Mouse (Mus musculus) intestine, embryonic 16.5 days (tissue): ENCODE data around the gene C1qb. TPM values are rescaled to one million over a fixed set of nuclear protein-coding genes. Genes with fewer than 3 reads are reported as not detected.

Source experiments
- ATAC-seq: fragments of 200-750 bp; cut with Nextera tagmentation; 2 replicates; pipeline ENCODE4 v1.8.0; 2017; ENCODE audit warnings: moderate TSS enrichment, moderate library complexity
- H3K27ac ChIP-seq: fragments of 300-500 bp; sonication (generic); 2 replicates; pipeline ENCODE4 v1.5.1; 2014; ENCODE audit warnings: mild to moderate bottlenecking, low read length
- H3K27me3 ChIP-seq: fragments of 300-500 bp; sonication (generic); replicated peaks from 2 replicates; pipeline ENCODE4 v1.6.1; 2014; ENCODE audit warnings: low read length, control low read depth, mixed read lengths; ENCODE audit not compliant: control insufficient read depth, insufficient read depth
- H3K36me3 ChIP-seq: fragments of 300-500 bp; sonication (generic); 2 replicates; pipeline ENCODE4 v1.6.1; 2014; ENCODE audit warnings: low read length, control low read depth; ENCODE audit not compliant: control insufficient read depth, insufficient read depth
- H3K4me1 ChIP-seq: fragments of 300-500 bp; sonication (generic); 2 replicates; pipeline ENCODE4 v1.6.1; 2014; ENCODE audit warnings: low read length, control low read depth, mixed read lengths; ENCODE audit not compliant: control insufficient read depth, insufficient read depth
- H3K4me2 ChIP-seq: fragments of 300-500 bp; sonication (generic); 2 replicates; pipeline ENCODE4 v1.6.1; 2014; ENCODE audit warnings: low read depth, low read length, control low read depth
- H3K4me3 ChIP-seq: fragments of 300-500 bp; sonication (generic); 2 replicates; pipeline ENCODE4 v1.5.1; 2014; ENCODE audit warnings: mild to moderate bottlenecking, low read length
- H3K9ac ChIP-seq: fragments of 300-500 bp; sonication (generic); 2 replicates; pipeline ENCODE4 v1.6.1; 2014; ENCODE audit warnings: low read depth, low read length
- H3K9me3 ChIP-seq: fragments of 300-500 bp; sonication (generic); 2 replicates; pipeline ENCODE4 v1.6.1; 2016; ENCODE audit warnings: low read length, control low read depth; ENCODE audit not compliant: control insufficient read depth
- WGBS: fragments of 180-500 bp; shearing (Covaris S2); extraction: QIAGEN DNeasy Blood & Tissue Kit; methylation state at CpG from one replicate; pipeline ENCODE4 v1.1.7; 2014; 5-methylcytosine and 5-hydroxymethylcytosine counted together
- polyA plus RNA-seq: library from polyadenylated mRNA; unstranded; fragments of >200 nt; fragmentation: Nextera tagmentation; extraction: Ambion mirVana; gene quantifications from 2 replicates; pipeline ENCODE4 v1.2.1, GENCODE M21; 2015

C1qb gene
- 76.3 and 77.6 TPM in 2 replicates for polyA plus RNA-seq

GRCm38 (mm10) chr4:136886101-136886500 is at the start of gene C1qb:
Gene C1qb, minus strand, starts transcription at chr4:136886187.
- WGBS, result 72% methylated on average over 7 of the region's 7 CpGs
- Histone ChIP-seq H3K4me3 (no peak within 1 kb of the TSS), H3K4me1 (no peaks in the 10 kb centered on the region), H3K9ac (no peak within 1 kb of the TSS), H3K27me3 (peaks cover 5% of the 10 kb centered on the region; the same call in 1 of the 2 replicates), H3K36me3 (no peaks in the 10 kb centered on the region), H3K27ac (no peak within 1 kb of the TSS), H3K9me3 (no peaks in the 10 kb centered on the region), H3K4me2 (no peak within 1 kb of the TSS)
- no peak for ATAC-seq

DNA sequence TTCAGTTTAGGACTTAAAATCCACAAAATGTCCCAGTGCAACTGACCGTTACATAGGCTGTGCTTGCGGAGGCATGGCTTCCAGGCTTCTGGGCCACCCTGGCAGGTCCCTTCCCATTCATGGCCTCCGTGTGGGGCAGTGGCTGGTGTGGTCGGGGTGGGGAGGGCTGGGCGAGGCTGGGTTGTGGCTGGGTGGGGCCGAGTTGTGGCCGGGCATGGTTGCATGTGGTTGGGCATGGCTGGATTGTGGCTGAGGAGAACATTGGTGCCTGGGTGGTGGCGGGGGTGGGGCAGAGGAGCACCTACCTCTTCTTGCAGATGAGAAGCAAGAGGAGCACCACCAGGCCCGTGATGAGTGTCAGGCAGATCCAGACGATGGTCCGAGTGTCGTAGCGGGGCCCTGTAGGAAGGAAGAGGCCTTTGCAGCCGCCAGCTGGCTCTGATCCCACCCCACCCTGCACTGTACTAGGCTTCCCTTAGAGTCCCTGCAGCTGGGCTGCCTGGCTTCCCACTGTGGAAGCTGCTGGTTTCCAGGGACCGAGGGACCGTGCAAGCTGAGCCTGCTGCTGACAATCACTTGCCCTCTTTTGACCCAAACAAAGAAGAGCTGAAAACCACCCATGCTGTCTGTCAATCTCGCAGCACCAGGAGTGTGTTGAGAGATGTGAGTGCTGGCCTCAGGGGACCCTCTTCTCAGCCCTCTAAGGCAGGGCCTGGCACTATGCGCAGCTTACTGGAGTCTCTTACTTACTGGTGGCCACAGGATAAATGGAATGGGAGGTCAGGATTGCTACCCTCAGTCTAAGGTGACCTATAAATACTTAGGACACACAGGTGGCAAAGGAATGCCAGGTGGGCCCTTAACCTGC is 49.0 kb upstream of the C1qb start:
- H3K27me3 ChIP-seq, result no peaks in the 10 kb centered on the region
- H3K4me2 ChIP-seq, result no peak overlapping the region
- ATAC-seq, result peak; percentile 53; the same call in 1 of the 2 replicates
- H3K36me3 ChIP-seq, result no peaks in the 10 kb centered on the region
- no peaks in the 10 kb centered on the region for H3K4me1 ChIP-seq
- H3K4me3 ChIP-seq, result no peak overlapping the region
- H3K27ac ChIP-seq, result no peak overlapping the region
- H3K9ac ChIP-seq, result no peak overlapping the region
- 55% methylated on average over 18 of the region's 18 CpGs for WGBS
- no peaks in the 10 kb centered on the region for H3K9me3 ChIP-seq

DNA sequence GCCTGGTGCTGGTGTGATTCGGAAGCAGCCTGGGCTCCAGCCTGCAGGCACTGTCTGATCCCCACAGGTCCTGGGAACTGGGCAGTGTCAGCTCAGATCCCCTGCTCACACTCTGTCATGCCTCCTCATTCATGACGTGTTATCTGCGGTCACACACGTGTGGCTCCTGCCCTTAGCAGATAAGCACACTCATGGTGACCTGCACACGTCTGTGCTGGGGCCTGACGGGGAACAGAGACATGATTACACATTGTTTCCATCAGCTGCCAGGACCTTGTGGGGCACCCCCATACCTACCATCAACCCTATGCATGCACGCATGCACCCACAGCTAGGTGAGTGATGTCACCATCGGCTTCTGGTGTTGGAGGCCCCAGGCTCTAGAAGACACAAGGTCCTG is 44.5 kb upstream of the C1qb start:
- H3K4me2 ChIP-seq, result no peak overlapping the region
- H3K4me1 ChIP-seq, result no peaks in the 10 kb centered on the region
- H3K27me3 ChIP-seq, result peaks cover 5% of the 10 kb centered on the region; the same call in 1 of the 2 replicates
- no peak overlapping the region for H3K4me3 ChIP-seq
- H3K9me3 ChIP-seq, result no peaks in the 10 kb centered on the region
- no peak overlapping the region for H3K9ac ChIP-seq
- H3K36me3 ChIP-seq, result no peaks in the 10 kb centered on the region
- 83% methylated on average over 8 of the region's 8 CpGs for WGBS
- no peak overlapping the region for H3K27ac ChIP-seq
- peak; percentile 31; the same call in 1 of the 2 replicates for ATAC-seq

DNA sequence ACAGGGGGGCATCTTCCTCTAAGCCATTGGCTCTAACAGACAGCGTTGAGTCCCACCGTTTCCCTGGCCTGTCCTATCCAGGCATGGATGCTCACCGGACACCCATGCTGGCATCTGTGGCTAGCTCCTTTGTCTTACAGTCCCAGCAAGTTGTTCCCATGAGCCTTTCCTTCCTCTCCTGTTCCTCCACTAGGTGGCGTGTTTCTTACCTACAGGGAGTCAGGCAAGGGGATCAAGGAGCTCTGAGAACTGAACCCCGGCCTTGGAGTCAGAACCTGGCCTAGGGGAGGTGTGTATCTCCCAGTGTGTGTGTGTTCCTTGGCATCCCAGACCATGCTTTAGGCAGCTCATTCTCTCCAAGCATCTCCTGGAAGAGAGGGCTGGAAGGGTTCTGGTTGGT is 42.9 kb upstream of the C1qb start:
- ATAC-seq, result no peak
- no peaks in the 10 kb centered on the region for H3K4me1 ChIP-seq
- H3K27ac ChIP-seq, result no peak overlapping the region
- H3K9me3 ChIP-seq, result no peaks in the 10 kb centered on the region
- no peaks in the 10 kb centered on the region for H3K36me3 ChIP-seq
- no peak overlapping the region for H3K9ac ChIP-seq
- WGBS, result 11% methylated on average over 5 of the region's 5 CpGs
- peaks cover 5% of the 10 kb centered on the region; the same call in 1 of the 2 replicates for H3K27me3 ChIP-seq
- H3K4me2 ChIP-seq, result no peak overlapping the region
- no peak overlapping the region for H3K4me3 ChIP-seq

DNA sequence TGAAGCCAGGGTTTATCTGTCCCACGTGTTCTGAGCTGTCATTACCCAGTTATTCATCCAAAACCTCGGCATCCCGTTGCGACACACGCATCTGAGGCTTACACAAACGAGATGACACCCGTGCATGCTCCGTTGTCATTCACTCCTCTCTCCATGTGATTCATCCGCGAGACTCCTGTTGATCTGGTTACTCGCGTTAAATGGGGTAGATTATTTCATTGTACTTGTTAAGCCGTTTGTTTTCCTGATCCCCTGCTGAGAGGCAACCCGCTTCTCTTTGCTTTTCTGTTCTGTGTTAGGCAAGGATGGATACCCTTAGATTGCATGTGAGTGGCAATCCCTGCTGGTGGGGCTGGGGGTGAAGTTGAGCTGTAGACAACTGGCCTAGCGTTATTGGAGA is 39.8 kb upstream of the C1qb start:
- 25% methylated on average over 15 of the region's 15 CpGs for WGBS
- Histone ChIP-seq H3K9me3 (no peaks in the 10 kb centered on the region), H3K27me3 (peaks cover 5% of the 10 kb centered on the region; the same call in 1 of the 2 replicates), H3K36me3 (no peaks in the 10 kb centered on the region), H3K4me1 (no peaks in the 10 kb centered on the region), H3K9ac (no peak overlapping the region), H3K27ac (no peak overlapping the region), H3K4me2 (no peak overlapping the region), H3K4me3 (no peak overlapping the region)
- no peak for ATAC-seq

DNA sequence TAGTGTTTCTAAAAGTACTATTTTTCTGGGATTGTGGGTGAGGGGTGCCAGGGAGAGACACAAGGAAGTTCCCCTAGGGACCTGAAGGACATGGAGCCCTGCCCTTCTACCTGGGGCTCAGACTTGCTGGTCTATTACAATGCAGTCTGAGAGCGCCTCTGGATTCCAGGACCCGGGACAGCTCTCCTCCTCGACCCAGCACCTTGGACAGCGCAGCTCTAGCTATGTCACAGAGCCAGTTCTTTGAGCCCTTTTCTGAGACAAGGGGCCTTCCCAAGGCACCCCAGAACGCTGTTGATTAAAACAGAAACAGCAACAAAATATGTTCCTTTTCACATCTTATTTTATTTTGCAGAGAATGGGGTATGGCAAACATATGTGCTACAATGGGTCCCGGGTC is 38.5 kb upstream of the C1qb start:
- H3K36me3 ChIP-seq, result no peaks in the 10 kb centered on the region
- H3K9me3 ChIP-seq, result no peaks in the 10 kb centered on the region
- WGBS, result 5% methylated on average over 6 of the region's 6 CpGs
- no peaks in the 10 kb centered on the region for H3K4me1 ChIP-seq
- no peak overlapping the region for H3K4me2 ChIP-seq
- H3K4me3 ChIP-seq, result no peak overlapping the region
- H3K27ac ChIP-seq, result no peak overlapping the region
- ATAC-seq, result no peak
- peaks cover 7% of the 10 kb centered on the region; the same call in 1 of the 2 replicates for H3K27me3 ChIP-seq
- H3K9ac ChIP-seq, result no peak overlapping the region

DNA sequence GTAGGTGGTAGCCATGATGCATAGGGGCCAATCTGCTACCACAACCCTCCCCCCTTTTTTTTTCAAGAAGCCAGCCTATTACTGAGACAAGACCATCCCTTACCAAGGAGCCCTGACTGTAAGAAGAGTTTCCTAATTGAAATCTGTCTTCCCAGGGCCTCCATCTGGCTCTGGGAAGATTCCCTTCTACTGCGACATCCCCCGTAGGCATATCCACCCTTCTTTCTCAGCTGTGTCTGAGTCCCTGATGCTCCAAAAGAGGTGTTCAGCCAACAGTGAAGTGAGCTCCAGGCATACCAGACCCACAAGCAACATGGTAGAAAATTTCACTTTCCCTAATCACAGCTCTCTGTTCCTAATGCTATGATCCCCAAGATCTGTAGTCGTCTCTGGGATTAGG is 33.5 kb upstream of the C1qb start:
- H3K4me3 ChIP-seq, result no peak overlapping the region
- no peak for ATAC-seq
- H3K27ac ChIP-seq, result no peak overlapping the region
- no peaks in the 10 kb centered on the region for H3K4me1 ChIP-seq
- WGBS, result 76% methylated on average over 3 of the region's 3 CpGs
- no peak overlapping the region for H3K9ac ChIP-seq
- no peaks in the 10 kb centered on the region for H3K9me3 ChIP-seq
- H3K36me3 ChIP-seq, result no peaks in the 10 kb centered on the region
- H3K4me2 ChIP-seq, result no peak overlapping the region
- 0 out of 2 replicates have a peak, but pooled peaks cover 2% of the 10 kb centered on the region for H3K27me3 ChIP-seq

GRCm38 (mm10) chr4:136918834-136919233 is 32.8 kb upstream of the C1qb start:
- Histone ChIP-seq H3K9me3 (no peaks in the 10 kb centered on the region), H3K4me3 (no peak overlapping the region), H3K4me1 (no peaks in the 10 kb centered on the region), H3K36me3 (no peaks in the 10 kb centered on the region), H3K4me2 (no peak overlapping the region), H3K27me3 (0 out of 2 replicates have a peak, but pooled peaks cover 2% of the 10 kb centered on the region), H3K27ac (no peak overlapping the region), H3K9ac (no peak overlapping the region)
- no peak for ATAC-seq
- whole genome bisulfite sequencing, result 86% methylated on average over 8 of the region's 8 CpGs

- WGBS, result 30% methylated on average over 7 of the region's 7 CpGs
Observed at GRCm38 (mm10) chr4:136917165-136917524, 31.2 kb upstream of the C1qb start.

More at GRCm38 (mm10) chr4:136917165-136917524, 31.2 kb upstream of the C1qb start:
- Histone ChIP-seq H3K27ac (no peak overlapping the region), H3K4me3 (no peak overlapping the region), H3K9ac (no peak overlapping the region), H3K4me1 (no peaks in the 10 kb centered on the region), H3K27me3 (peaks cover 7% of the 10 kb centered on the region; the same call in 1 of the 2 replicates), H3K4me2 (no peak overlapping the region), H3K9me3 (no peaks in the 10 kb centered on the region), H3K36me3 (no peaks in the 10 kb centered on the region)
- ATAC-seq, result no peak
